Mouse (Mus musculus) gastrocnemius, postnatal 14 days (tissue): ENCODE data around the gene Mrpl27. TPM values are rescaled to one million over a fixed set of nuclear protein-coding genes. Genes with fewer than 3 reads are reported as not detected.
"Not testable (repeated sequence)": the region's sequence is repeated elsewhere in the genome, so short reads cannot be mapped to it uniquely, and the experiment has no call there.

Experiments
- DNase-seq: peaks from one replicate; pipeline ENCODE4 v3.0.0; 2021; ENCODE audit warnings: mixed read lengths
- intact Hi-C: fragments of 180-260 bp; cut with DNase I; formaldehyde crosslinking; loops from one replicate; pipeline ENCODE4 v1.15.1; 2025; ENCODE audit warnings: low total_unique reads
- total RNA-seq, 2 experiments: library from RNA; stranded (reverse); gene quantifications; 2 replicates each; pipeline ENCODE4 v1.2.3; 2021

Gene Mrpl27
- total RNA-seq, 2 experiments from 2014 or later: 56.4 to 59.0 TPM

- intact Hi-C loops: no loop called here
- no peak for DNase-seq
Measured at GRCm38 (mm10) chr11:94652973-94653372, 594 bp upstream of the Mrpl27 start.

DNA sequence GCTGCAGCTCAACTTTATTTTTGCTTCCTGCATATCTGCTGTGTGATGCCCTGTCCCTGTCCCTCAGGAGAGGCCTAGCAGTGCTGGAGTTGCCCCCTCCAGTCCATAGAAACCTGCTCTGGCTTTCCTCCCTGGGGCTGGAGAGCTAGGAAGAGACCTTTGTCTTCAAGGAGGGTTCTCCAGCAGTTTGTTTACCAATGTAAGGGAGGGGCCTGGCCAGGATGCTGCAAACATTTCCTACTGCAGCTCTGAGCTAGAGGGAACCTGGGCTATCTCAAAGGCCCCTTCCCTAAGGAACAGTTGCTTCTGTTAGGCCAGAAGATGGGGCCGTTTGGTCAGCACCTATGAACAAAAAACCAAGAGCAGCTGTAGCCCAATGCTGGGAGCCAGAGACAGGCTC is 7.8 kb downstream of the Mrpl27 start:
- intact Hi-C loops: no loop called here
- no peak for DNase-seq

- intact Hi-C loops: no loop called here
- no peak for DNase-seq
Measured at GRCm38 (mm10) chr11:94665281-94665680, 11.7 kb downstream of the Mrpl27 start.

- intact Hi-C loops: no loop called here
- DNase-seq: no peak
Measured at GRCm38 (mm10) chr11:94674984-94675383, 21.4 kb downstream of the Mrpl27 start.

- no peak for DNase-seq
- intact Hi-C loops: no loop called here
Measured at GRCm38 (mm10) chr11:94675446-94675845, 21.9 kb downstream of the Mrpl27 start.

DNA sequence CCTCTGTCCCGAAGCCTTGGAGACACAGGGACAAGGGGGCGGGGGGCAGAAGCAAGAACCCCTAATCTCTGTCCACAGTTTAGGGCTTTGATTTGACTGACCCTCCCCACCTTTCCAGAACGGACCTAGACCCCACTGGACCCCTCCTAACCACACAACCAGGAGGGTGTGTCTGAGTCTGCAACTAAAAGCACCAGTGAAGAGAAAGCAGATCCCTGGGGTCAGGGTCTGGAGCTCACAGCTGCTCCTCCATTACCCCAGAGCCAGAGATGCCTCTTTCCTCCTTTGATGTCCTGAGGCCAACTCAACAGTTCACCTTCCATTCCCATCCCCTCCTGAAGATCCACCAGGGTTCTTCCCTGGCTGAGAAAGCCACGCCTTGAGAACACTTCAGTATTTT is 22.7 kb downstream of the Mrpl27 start:
- no peak for DNase-seq
- intact Hi-C loops: no loop called here

DNA sequence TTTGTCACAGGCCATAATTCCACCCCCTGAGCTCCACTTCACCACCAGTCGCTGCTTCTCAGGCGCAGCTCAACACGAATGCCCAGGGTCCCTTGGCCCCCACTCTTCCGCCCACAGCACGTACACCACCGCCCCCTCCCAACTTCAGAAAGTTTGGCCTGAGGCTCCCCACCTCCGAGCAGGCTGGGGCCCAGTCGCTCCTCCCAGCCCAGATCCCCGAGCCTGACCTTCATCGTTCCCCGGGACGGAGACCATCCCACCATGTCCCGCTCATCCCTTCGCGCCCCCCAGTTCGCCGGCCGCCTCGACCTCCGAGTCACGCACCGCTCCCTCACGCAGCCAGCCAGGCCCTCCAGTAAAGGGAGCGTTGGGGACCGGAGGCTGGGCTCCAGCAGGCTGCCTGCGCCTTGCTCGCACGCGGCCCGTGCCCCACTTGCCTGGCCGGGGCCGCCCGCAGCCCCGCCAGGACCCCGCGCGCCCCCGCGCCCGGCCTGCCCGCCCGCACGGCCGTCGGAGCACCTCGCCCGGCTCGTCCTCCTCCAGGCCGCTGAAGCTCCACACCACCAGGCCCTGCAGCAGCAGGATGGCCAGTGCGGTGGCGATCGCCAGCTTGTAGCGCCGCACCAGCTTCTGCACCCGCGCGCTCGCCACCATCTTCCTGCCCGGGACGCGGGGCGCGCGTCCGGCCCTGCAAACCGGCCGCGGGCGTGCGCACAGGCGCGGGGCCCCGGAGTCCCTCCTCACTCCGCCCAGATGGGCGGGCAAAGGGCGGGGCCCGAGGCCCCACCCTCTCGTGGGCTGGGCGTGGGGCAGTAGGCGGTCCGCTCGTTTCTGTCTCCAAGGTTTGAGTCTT is 23.4 kb downstream of the Mrpl27 start, which contains the start of gene Xylt2:
TSS of gene Xylt2 (minus strand) at position 762 of the 853 bp plus-strand sequence.
- intact Hi-C loops: no loop called here
- DNase-seq: peak; percentile 92

DNA sequence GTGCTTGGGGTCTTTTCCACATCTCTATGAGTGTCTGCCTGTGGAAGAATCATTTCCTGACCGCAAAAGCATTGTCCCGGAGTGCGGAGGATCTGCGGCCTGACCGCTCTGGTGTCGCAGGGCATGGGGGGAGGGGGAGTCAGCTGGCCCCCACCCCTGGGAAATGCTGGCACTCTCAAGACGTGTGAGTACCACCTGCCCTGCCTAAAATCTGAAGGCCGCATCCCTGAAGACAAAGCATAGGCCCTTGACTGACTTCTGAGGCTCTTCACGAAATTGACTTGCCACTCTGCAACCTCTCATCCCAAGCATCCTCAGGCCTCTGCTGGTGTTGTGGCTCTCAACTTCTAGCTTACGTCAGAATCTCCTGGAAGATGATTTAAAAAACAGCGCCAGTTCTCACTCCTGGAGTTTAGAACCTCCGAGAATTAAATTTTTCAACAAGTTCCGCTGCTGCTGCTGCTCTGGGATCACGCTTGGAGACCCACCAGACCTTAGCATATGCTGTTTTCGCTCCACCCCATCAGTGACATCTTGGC is 24.1 kb downstream of the Mrpl27 start:
- DNase-seq: no peak
- intact Hi-C loops: no loop called here

DNA sequence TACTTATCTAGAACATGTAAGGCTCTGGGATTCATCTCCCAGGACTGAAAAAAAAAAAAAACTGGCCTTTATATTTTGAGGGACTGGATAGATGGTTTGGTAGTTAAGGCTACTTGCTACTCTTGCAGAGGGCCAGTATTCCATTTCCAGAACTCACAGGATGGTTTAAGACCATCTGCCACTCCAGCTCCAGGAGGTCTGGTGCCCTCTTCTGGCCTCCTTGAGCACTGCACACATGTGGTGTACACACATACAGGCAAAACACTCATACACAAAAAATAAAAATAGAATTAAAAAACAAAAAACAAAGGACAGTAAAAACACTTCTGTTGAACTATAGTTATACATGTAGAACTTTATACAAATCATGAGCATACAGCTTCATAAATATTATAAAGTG is 27.1 kb downstream of the Mrpl27 start:
- intact Hi-C loops: no loop called here
- no peak for DNase-seq

GRCm38 (mm10) chr11:94681640-94682039 is 28.1 kb downstream of the Mrpl27 start:
- intact Hi-C loops: no loop called here
- DNase-seq: no peak

DNA sequence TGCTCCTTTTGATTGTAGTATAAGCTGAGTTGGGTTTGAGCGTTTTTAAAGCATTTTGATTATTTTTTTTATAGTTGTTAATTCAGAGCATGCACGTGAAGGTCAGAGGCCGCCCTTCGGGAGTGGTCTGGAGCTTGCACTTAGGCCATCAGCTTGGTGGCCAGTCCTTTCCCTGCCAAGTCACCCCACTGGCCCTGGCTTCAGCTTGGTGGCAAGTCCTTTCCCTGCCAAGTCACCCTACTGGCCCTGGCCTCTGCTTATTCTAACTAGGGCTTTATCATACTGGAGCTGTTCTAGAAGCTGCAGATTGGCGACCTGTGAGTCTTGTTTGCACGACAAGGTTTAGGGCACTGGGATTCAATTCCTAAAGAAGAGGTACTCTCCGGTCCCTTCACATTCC is 28.9 kb downstream of the Mrpl27 start:
- no peak for DNase-seq
- intact Hi-C loops: no loop called here

GRCm38 (mm10) chr11:94687178-94687577 is 33.6 kb downstream of the Mrpl27 start:
- DNase-seq: no peak
- intact Hi-C loops: no loop called here

DNA sequence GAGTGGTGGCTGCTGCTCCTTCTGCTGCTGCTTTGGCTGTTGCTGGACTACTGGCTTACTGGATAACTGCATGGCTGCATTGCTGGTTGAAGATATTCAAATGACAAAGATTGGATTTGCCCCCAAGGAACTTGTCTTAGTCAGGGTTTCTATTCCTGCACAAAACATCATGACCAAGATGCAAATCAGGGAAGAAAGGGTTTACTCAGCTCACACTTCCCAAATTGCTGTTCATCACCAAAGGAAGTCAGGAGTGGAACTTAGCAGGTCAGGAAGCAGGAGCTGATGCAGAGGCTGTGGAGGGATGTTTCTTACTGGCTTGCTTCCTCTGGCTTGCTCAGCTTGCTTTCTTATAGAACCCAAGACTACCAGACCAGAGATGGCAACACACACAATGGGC is 38.9 kb downstream of the Mrpl27 start:
- intact Hi-C loops, DNase-seq: not testable (repeated sequence)

DNA sequence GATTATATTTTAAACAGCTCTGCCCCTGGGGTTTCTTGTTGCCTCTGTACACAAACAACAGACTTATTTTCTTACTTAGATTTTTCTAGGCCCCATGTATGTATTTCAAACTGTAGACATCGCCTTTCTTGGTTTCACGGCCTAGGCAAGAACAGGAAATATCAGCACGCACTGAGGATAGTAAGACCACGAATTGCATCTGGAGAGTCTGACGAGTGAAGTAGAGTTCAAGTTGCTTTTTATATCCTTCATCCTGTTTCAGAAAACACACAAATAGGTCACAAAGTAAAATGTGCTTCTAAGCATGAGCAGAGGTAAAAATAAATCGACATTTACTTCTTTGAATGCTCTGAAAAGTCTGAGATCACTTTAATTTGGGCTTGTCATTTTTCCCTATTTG is 41.9 kb downstream of the Mrpl27 start:
- no peak for DNase-seq
- intact Hi-C loops: no loop called here

DNA sequence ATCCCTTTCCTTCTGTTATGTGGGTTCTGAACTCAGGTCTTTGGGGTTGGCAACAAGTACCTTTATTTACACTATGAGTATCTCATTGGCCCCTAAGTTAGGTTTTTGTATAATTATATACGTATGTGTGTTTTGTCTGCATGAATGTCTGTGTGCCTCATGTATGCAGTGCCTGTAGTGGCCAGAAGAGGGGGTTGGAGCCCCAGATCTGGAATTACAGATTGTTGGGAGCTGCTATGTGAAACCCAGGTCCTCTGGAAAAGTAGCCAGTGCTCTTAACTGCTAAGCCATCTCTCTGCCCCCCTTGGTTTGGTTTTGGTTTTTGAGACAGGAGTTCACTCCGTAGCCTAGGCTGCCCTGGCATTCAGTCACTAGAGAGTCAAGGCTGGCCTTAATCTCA is 43.6 kb downstream of the Mrpl27 start:
- intact Hi-C loops: no loop called here

DNA sequence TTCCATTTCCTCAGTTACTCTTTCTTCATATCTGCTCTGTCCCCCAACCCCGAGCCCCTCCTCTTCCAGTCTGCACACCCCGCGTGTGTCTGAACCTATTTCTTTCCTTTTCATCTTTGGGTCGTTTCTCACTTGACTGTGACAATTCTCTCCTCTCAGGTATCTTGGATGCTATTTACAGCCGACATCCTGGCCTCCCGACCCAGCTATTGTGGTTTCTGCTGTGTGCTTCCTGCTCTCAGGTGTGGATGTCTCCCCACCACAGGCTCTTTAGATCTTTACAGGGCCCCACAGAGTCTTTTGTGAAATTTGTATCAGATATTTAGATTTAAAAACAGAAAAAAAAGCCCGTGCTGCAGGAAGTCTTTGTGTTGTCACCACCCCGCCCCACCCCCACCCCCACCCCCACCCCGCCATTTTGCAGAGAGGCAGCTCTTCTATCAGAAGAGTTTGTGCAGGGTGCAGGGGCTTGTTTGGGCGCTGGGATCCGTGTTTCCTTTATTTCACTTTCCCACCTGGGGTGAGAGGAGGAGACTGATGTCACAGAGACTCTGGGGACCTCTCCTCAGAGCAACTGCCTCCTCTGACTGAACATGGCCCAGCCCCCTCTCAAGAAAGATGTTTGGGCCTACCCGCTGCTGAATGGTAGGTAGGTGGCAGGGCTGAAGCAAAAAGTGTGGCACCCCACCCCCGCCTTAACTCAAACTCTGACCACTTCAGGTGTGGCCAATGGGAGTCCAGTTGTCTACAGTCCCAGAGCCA is 44.3 kb downstream of the Mrpl27 start:
- intact Hi-C loops: no loop called here
- no peak for DNase-seq

More for the DNA sequence above, 43.6 kb downstream of the Mrpl27 start:
- no peak for DNase-seq

- intact Hi-C loops: no loop called here
- DNase-seq: no peak
Measured at GRCm38 (mm10) chr11:94699399-94699798, 45.8 kb downstream of the Mrpl27 start.

GRCm38 (mm10) chr11:94701401-94702215 is 48.0 kb downstream of the Mrpl27 start:
- intact Hi-C loops: no loop called here
- DNase-seq: no peak

DNA sequence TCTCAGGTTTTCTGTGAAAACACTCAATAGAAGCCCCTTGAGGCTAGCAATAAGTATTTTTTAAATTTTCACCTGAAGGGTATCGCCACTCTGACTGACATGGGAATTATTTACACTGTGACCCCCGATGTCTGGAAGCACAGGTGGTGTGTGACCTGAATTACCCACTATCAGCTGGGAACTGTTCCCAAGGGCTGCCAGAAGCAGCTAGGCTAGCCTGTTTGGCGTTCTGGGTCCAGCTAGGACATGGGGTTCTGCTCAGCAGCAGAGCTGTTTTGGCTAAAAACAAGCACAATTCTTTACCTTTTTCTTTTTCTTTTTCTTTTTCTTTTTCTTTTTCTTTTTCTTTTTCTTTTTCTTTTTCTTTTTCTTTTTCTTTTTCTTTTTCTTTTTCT is 48.6 kb downstream of the Mrpl27 start:
- intact Hi-C loops: no loop called here
- DNase-seq: no peak

- no peak for DNase-seq
- intact Hi-C loops: no loop called here
Measured at GRCm38 (mm10) chr11:94704020-94704419, 50.5 kb downstream of the Mrpl27 start.
